10 mouse cellular contexts compared by ENCODE assay signal in genomic region chr9:121846526-121847118, GRCm38 (mm10). TPM values are rescaled to one million over a fixed set of nuclear protein-coding genes. Genes with fewer than 3 reads are reported as not detected.
A peak's percentile ranks its signal among the peaks of the same experiment; 100 is the strongest.
DNase-seq lines count a peak whose midpoint lies in the region; ATAC-seq and TF ChIP-seq lines count a peak whose summit lies in the region.
"Had no signal": no experiment of that assay in that cellular context is flagged by ENCODE, and none has a peak within 500 bp of the region (broad histone marks: within the 10 kb centered on the region; RNA-seq: fewer than 3 reads in every experiment).

No protein-coding gene starts in this region.

- no peaks in the 10 kb centered on the region for H3K9me3 ChIP-seq in liver, embryonic 13.5 days (replicated peaks)
- H3K9me3 ChIP-seq in neural tube, embryonic 13.5 days: no peaks in the 10 kb centered on the region

- peaks cover 2% of the 10 kb centered on the region; the same call in 1 of the 2 replicates for H3K4me1 ChIP-seq in bone marrow, adult 2 months (ENCODE audit: control insufficient read depth, insufficient read depth, low read length)
- H3K4me1 ChIP-seq in liver, embryonic 13.5 days (replicated peaks): peaks cover 3% of the 10 kb centered on the region; the same call in 1 of the 2 replicates
- H3K4me1 ChIP-seq in neural tube, embryonic 13.5 days (replicated peaks): no peaks in the 10 kb centered on the region
- H3K4me1 ChIP-seq: embryonic facial prominence, embryonic 12.5 days had no signal

- TF ChIP-seq POLR2A in bone marrow, adult 2 months (IDR thresholded peaks at IDR 0.05; ENCODE audit: borderline replicate concordance, control insufficient read depth, low read depth, low read length): no peak

- H3K4me2 ChIP-seq in liver, embryonic 13.5 days: no peak overlapping the region
- no peak overlapping the region for H3K4me2 ChIP-seq in neural tube, embryonic 13.5 days
- H3K4me2 ChIP-seq: embryonic facial prominence, embryonic 12.5 days had no signal

- H3K36me3 ChIP-seq in liver, embryonic 13.5 days: peaks cover 28% of the 10 kb centered on the region
- H3K36me3 ChIP-seq in neural tube, embryonic 13.5 days: peaks cover 39% of the 10 kb centered on the region

- no peak for DNase-seq in layer of hippocampus, adult 2 months (ENCODE audit: low spot score in 2 of 2)
- no peak for DNase-seq in layer of hippocampus, adult 8-10 months (ENCODE audit: low spot score in 2 of 2)
- DNase-seq in liver, embryonic 13.5 days: peak; percentile 13
- DNase-seq in left cerebral cortex, adult 9 months (ENCODE audit: low spot score in 2 of 2): no peak
- no peak for DNase-seq in right cerebral cortex, postnatal 25 days

- WGBS in bone marrow, adult 2 months: 19% methylated on average over 10 of the region's 10 CpGs
- WGBS in liver, embryonic 13.5 days (ENCODE audit: insufficient replicate concordance): 31% methylated on average over 10 of the region's 10 CpGs
- WGBS in neural tube, embryonic 13.5 days: 58% methylated on average over 10 of the region's 10 CpGs

- peaks cover 2% of the 10 kb centered on the region; the same call in 1 of the 2 replicates for H3K27me3 ChIP-seq in liver, embryonic 13.5 days
- no peaks in the 10 kb centered on the region for H3K27me3 ChIP-seq in neural tube, embryonic 13.5 days
- H3K27me3 ChIP-seq: embryonic facial prominence, embryonic 12.5 days had no signal

- no peak overlapping the region for H3K4me3 ChIP-seq in layer of hippocampus, adult 2 months
- H3K4me3 ChIP-seq in bone marrow, adult 2 months (replicated peaks; ENCODE audit: control insufficient read depth, low read depth, low read length): no peak overlapping the region
- no peak overlapping the region for H3K4me3 ChIP-seq in liver, embryonic 13.5 days (replicated peaks)
- H3K4me3 ChIP-seq in neural tube, embryonic 13.5 days: no peak overlapping the region
- H3K4me3 ChIP-seq: embryonic facial prominence, embryonic 12.5 days had no signal

- no peak overlapping the region for H3K27ac ChIP-seq in layer of hippocampus, adult 2 months
- H3K27ac ChIP-seq in bone marrow, adult 2 months (ENCODE audit: control insufficient read depth, insufficient read depth, low read depth, low read length, poor library complexity): no peak overlapping the region
- H3K27ac ChIP-seq in liver, embryonic 13.5 days: no peak overlapping the region; the same call in 1 of the 2 replicates
- H3K27ac ChIP-seq in neural tube, embryonic 13.5 days (replicated peaks): no peak overlapping the region
- H3K27ac ChIP-seq: embryonic facial prominence, embryonic 12.5 days; macrophage had no signal

- TF ChIP-seq CTCF in layer of hippocampus, adult 2 months (conservative IDR thresholded peaks at IDR 0.05): peak; percentile 82
- TF ChIP-seq CTCF in bone marrow, adult 2 months (IDR thresholded peaks at IDR 0.05; ENCODE audit: control insufficient read depth, insufficient read depth, low read length): peak; percentile 57

- H3K9ac ChIP-seq in liver, embryonic 13.5 days: no peak overlapping the region
- H3K9ac ChIP-seq in neural tube, embryonic 13.5 days: no peak overlapping the region
- H3K9ac ChIP-seq: embryonic facial prominence, embryonic 12.5 days had no signal

- peak; percentile 78 to 79 for ATAC-seq in hematopoietic stem cell, adult 5-6 weeks (replicated peaks in 1 of 2; ENCODE audit: insufficient read depth in 1 of 2, low FRiP score in 2 of 2, low TSS enrichment in 1 of 2, low read depth in 1 of 2, poor library complexity in 2 of 2, severe bottlenecking in 2 of 2)
- 0 out of 2 replicates have a peak, but pooled peaks have one; percentile 9 for ATAC-seq in liver, embryonic 13.5 days (ENCODE audit: low read depth)
- ATAC-seq in neural tube, embryonic 13.5 days (ENCODE audit: low read depth): peak; percentile 54; the same call in 1 of the 2 replicates

RNA-seq across cellular contexts. Expression of gene Ccdc13, which starts 7.4 kb away (rescaled TPM):
- 10 to 100 TPM in 1 of 2 experiments, 1 to 10 TPM in 1; 7.8 to 10.0 TPM for total RNA-seq in layer of hippocampus, adult 2 months (2021)
- total RNA-seq in layer of hippocampus, adult 8-10 months (2022): 10 to 100 TPM in 1 of 4 experiments, 1 to 10 TPM in 3; 4.3 to 10.7 (median 9.4) TPM
- polyA plus RNA-seq in bone marrow, adult 2 months (2011; ENCODE audit: insufficient read depth, insufficient read length, low replicate concordance, missing spikeins): not detected in 2 replicates
- total RNA-seq in hematopoietic stem cell, adult 5-6 weeks (2017): 0.50 TPM in 1 of 2 replicates, not detected in the other
- not detected in 2 replicates for polyA plus RNA-seq in liver, embryonic 13.5 days (2015; fragmentation: Nextera tagmentation; extraction: Ambion mirVana)
- polyA plus RNA-seq in neural tube, embryonic 13.5 days (2015; fragmentation: Nextera tagmentation; extraction: Ambion mirVana): 2.8 and 3.0 TPM in 2 replicates
- polyA plus RNA-seq: macrophage had no signal

RNA-seq across cellular contexts. Expression of gene Higd1a, which starts 11.5 kb away (rescaled TPM):
- total RNA-seq in layer of hippocampus, adult 2 months (2021): 10 to 100 TPM; 84.4 to 88.4 TPM
- 10 to 100 TPM; 73.8 to 88.7 (median 86.3) TPM for total RNA-seq in layer of hippocampus, adult 8-10 months (2022)
- 52.3 and 68.9 TPM in 2 replicates for polyA plus RNA-seq in bone marrow, adult 2 months (2011; ENCODE audit: insufficient read depth, insufficient read length, low replicate concordance, missing spikeins)
- total RNA-seq in hematopoietic stem cell, adult 5-6 weeks (2017): 15.9 and 26.9 TPM in 2 replicates
- polyA plus RNA-seq in liver, embryonic 13.5 days (2015; fragmentation: Nextera tagmentation; extraction: Ambion mirVana): 105 and 113 TPM in 2 replicates
- polyA plus RNA-seq in neural tube, embryonic 13.5 days (2015; fragmentation: Nextera tagmentation; extraction: Ambion mirVana): 129 and 150 TPM in 2 replicates

RNA-seq across cellular contexts. Expression of gene Ackr2, which starts 51.5 kb away (rescaled TPM):
- 1 to 10 TPM; 1.7 to 2.3 TPM for total RNA-seq in layer of hippocampus, adult 2 months (2021)
- 1 to 10 TPM; 1.8 to 2.8 (median 2.2) TPM for total RNA-seq in layer of hippocampus, adult 8-10 months (2022)
- not detected in 2 replicates for polyA plus RNA-seq in bone marrow, adult 2 months (2011; ENCODE audit: insufficient read depth, insufficient read length, low replicate concordance, missing spikeins)
- total RNA-seq in hematopoietic stem cell, adult 5-6 weeks (2017): not detected in 2 replicates
- 0.21 and 0.27 TPM in 2 replicates for polyA plus RNA-seq in liver, embryonic 13.5 days (2015; fragmentation: Nextera tagmentation; extraction: Ambion mirVana)
- polyA plus RNA-seq in neural tube, embryonic 13.5 days (2015; fragmentation: Nextera tagmentation; extraction: Ambion mirVana): 1.2 and 1.4 TPM in 2 replicates
- polyA plus RNA-seq: macrophage had no signal

RNA-seq across cellular contexts. Expression of gene Hhatl, which starts 54.3 kb away (rescaled TPM):
- 10 to 100 TPM; 15.6 to 19.9 TPM for total RNA-seq in layer of hippocampus, adult 2 months (2021)
- 10 to 100 TPM; 15.2 to 23.6 (median 20.1) TPM for total RNA-seq in layer of hippocampus, adult 8-10 months (2022)
- not detected in 2 replicates for polyA plus RNA-seq in bone marrow, adult 2 months (2011; ENCODE audit: insufficient read depth, insufficient read length, low replicate concordance, missing spikeins)
- not detected in 2 replicates for total RNA-seq in hematopoietic stem cell, adult 5-6 weeks (2017)
- 0.12 and 0.15 TPM in 2 replicates for polyA plus RNA-seq in liver, embryonic 13.5 days (2015; fragmentation: Nextera tagmentation; extraction: Ambion mirVana)
- polyA plus RNA-seq in neural tube, embryonic 13.5 days (2015; fragmentation: Nextera tagmentation; extraction: Ambion mirVana): 0.10 and 0.37 TPM in 2 replicates
- polyA plus RNA-seq: macrophage had no signal

Comparison
In these comparisons a context has a peak if more than half of its experiments do, and no peak if none do; other contexts are left out.
1. ATAC-seq: peak in every context shown above with its lines; median percentile 78 in hematopoietic stem cell, adult 5-6 weeks; 54 in neural tube, embryonic 13.5 days; 9 in liver, embryonic 13.5 days.